Mouse (Mus musculus) MEL (cell line): ENCODE results near the gene Tmem238l. TPM values are rescaled to one million over a fixed set of nuclear protein-coding genes. Genes with fewer than 3 reads are reported as not detected.
A peak's percentile ranks its signal among the peaks of the same experiment; 100 is the strongest.

Experiments used
- DNase-seq: peaks from one replicate; pipeline ENCODE4 v3.0.0; 2011; ENCODE audit warnings: low read depth, low spot score
- H3K27ac ChIP-seq: 2 replicates; pipeline ENCODE4 v1.5.1; 2012; ENCODE audit warnings: low read depth, mild to moderate bottlenecking, control low read depth, low read length, moderate library complexity; ENCODE audit not compliant: control insufficient read depth
- H3K27me3 ChIP-seq, 2 experiments: fragments of 150-350 bp in 1 of 2; sonication (generic) in 1 of 2; 2 replicates each; pipeline ENCODE4 v1.6.1; 2012; ENCODE audit warnings: low read length in 2 of 2, mild to moderate bottlenecking in 2 of 2, improper control_type of control experiment in 1 of 2, moderate library complexity in 1 of 2; ENCODE audit not compliant: insufficient read depth in 2 of 2, control insufficient read depth in 1 of 2
- H3K36me3 ChIP-seq, 2 experiments: 2 replicates each; pipeline ENCODE4 v1.6.1; 2012 to 2014; ENCODE audit warnings: low read length in 2 of 2, improper control_type of control experiment in 1 of 2, inconsistent platforms in 1 of 2, mild to moderate bottlenecking in 1 of 2; ENCODE audit not compliant: insufficient read depth in 2 of 2, control insufficient read depth in 1 of 2
- H3K4me1 ChIP-seq, 2 experiments: fragments of 150-350 bp in 1 of 2; sonication (generic) in 1 of 2; 2 replicates each; pipeline ENCODE4 v1.6.1; 2012; ENCODE audit warnings: low read length in 2 of 2, improper control_type of control experiment in 1 of 2, mild to moderate bottlenecking in 1 of 2; ENCODE audit not compliant: insufficient read depth in 2 of 2, control insufficient read depth in 1 of 2
- H3K4me3 ChIP-seq, 2 experiments: fragments of 150-350 bp in 1 of 2; sonication (generic) in 1 of 2; 2 replicates each; pipeline ENCODE4 v1.5.1; 2012; ENCODE audit warnings: low read depth in 2 of 2, low read length in 2 of 2, mild to moderate bottlenecking in 2 of 2, moderate library complexity in 2 of 2, control low read depth in 1 of 2, improper control_type of control experiment in 1 of 2; ENCODE audit not compliant: control insufficient read depth in 1 of 2, insufficient read depth in 1 of 2
- H3K79me2 ChIP-seq: 2 replicates; pipeline ENCODE4 v1.6.1; 2012; ENCODE audit warnings: mild to moderate bottlenecking, low read length, moderate library complexity; ENCODE audit not compliant: control insufficient read depth, poor library complexity, insufficient read depth
- H3K9ac ChIP-seq: 2 replicates; pipeline ENCODE4 v1.6.1; 2012; ENCODE audit warnings: low read depth, mild to moderate bottlenecking, control low read depth, low read length, moderate library complexity; ENCODE audit not compliant: control insufficient read depth, poor library complexity, severe bottlenecking
- H3K9me3 ChIP-seq: fragments of 150-350 bp; sonication (generic); replicated peaks from 2 replicates; pipeline ENCODE4 v1.6.1; 2012; ENCODE audit warnings: mild to moderate bottlenecking, low read length, improper control_type of control experiment, moderate library complexity; ENCODE audit not compliant: insufficient read depth
- BHLHE40 ChIP-seq: IDR thresholded peaks from 2 replicates; pipeline ENCODE4 v1.6.1; 2012; ENCODE audit warnings: low read depth, mild to moderate bottlenecking, inconsistent platforms, low read length, improper control_type of control experiment, borderline replicate concordance
- CHD2 ChIP-seq: IDR thresholded peaks from 2 replicates; pipeline ENCODE4 v1.6.1; 2011; ENCODE audit warnings: low read length, improper control_type of control experiment
- CTCF ChIP-seq, 3 experiments: IDR thresholded peaks in 2 of 3; conservative IDR thresholded peaks in 1 of 3; 2 replicates each; pipeline ENCODE4 v1.5.1; 2011 to 2012; ENCODE audit warnings: low read length in 3 of 3, low read depth in 2 of 3, mild to moderate bottlenecking in 2 of 3, improper control_type of control experiment in 1 of 3, inconsistent platforms in 1 of 3, mixed read lengths in 1 of 3, moderate library complexity in 1 of 3; ENCODE audit not compliant: control insufficient read depth in 1 of 3, insufficient read depth in 1 of 3, poor library complexity in 1 of 3, severe bottlenecking in 1 of 3
- ELF1 ChIP-seq: IDR thresholded peaks from 2 replicates; pipeline ENCODE4 v1.6.1; 2014; ENCODE audit warnings: low read depth, mild to moderate bottlenecking, inconsistent platforms, low read length, improper control_type of control experiment, moderate library complexity
- EP300 ChIP-seq, 2 experiments: IDR thresholded peaks; 2 replicates each; pipeline ENCODE4 v1.6.1; 2011; ENCODE audit warnings: improper control_type of control experiment in 2 of 2, low read length in 2 of 2, low read depth in 1 of 2, mild to moderate bottlenecking in 1 of 2
- ETS1 ChIP-seq: IDR thresholded peaks from 2 replicates; pipeline ENCODE4 v1.6.1; 2012; ENCODE audit warnings: low read depth, mild to moderate bottlenecking, inconsistent platforms, low read length, improper control_type of control experiment, moderate library complexity
- GATA1 ChIP-seq: IDR thresholded peaks from 2 replicates; pipeline ENCODE4 v1.6.1; 2011; ENCODE audit warnings: low read depth, low read length, improper control_type of control experiment
- JUND ChIP-seq: IDR thresholded peaks from 2 replicates; pipeline ENCODE4 v1.6.1; 2011; ENCODE audit warnings: low read depth, mild to moderate bottlenecking, improper control_type of control experiment, low read length
- MEF2A ChIP-seq: IDR thresholded peaks from 2 replicates; pipeline ENCODE4 v1.6.1; 2014; ENCODE audit warnings: low read depth, mild to moderate bottlenecking, inconsistent platforms, low read length, improper control_type of control experiment; ENCODE audit not compliant: poor library complexity, insufficient replicate concordance, severe bottlenecking; ENCODE audit errors: extremely low read depth
- MXI1 ChIP-seq: IDR thresholded peaks from 2 replicates; pipeline ENCODE4 v1.6.1; 2011; ENCODE audit warnings: mild to moderate bottlenecking, low read depth, low read length, improper control_type of control experiment
- MYB ChIP-seq: IDR thresholded peaks from 2 replicates; pipeline ENCODE4 v1.6.1; 2011; ENCODE audit warnings: mild to moderate bottlenecking, low read depth, low read length, improper control_type of control experiment
- MYC ChIP-seq: IDR thresholded peaks from 2 replicates; pipeline ENCODE4 v1.6.1; 2011; ENCODE audit warnings: low read depth, mild to moderate bottlenecking, low read length, improper control_type of control experiment, moderate library complexity
- POLR2A ChIP-seq, 2 experiments: IDR thresholded peaks; 2 replicates each; pipeline ENCODE4 v1.6.1; 2011 to 2012; ENCODE audit warnings: low read length in 2 of 2, mild to moderate bottlenecking in 2 of 2, control low read depth in 1 of 2, improper control_type of control experiment in 1 of 2, low read depth in 1 of 2, moderate library complexity in 1 of 2; ENCODE audit not compliant: control insufficient read depth in 1 of 2, insufficient read depth in 1 of 2, poor library complexity in 1 of 2
- POLR2AphosphoS5 ChIP-seq: IDR thresholded peaks from 2 replicates; pipeline ENCODE4 v1.6.1; 2012; ENCODE audit warnings: low read depth, borderline replicate concordance, mild to moderate bottlenecking, inconsistent platforms, low read length, moderate library complexity, mixed read lengths
- RAD21 ChIP-seq: IDR thresholded peaks from 2 replicates; pipeline ENCODE4 v1.6.1; 2011; ENCODE audit warnings: mild to moderate bottlenecking, low read depth, low read length, improper control_type of control experiment
- SMC3 ChIP-seq: IDR thresholded peaks from 2 replicates; pipeline ENCODE4 v1.6.1; 2011; ENCODE audit warnings: low read depth, low read length, improper control_type of control experiment
- TCF12 ChIP-seq: IDR thresholded peaks from 2 replicates; pipeline ENCODE4 v1.6.1; 2014; ENCODE audit warnings: low read depth, mild to moderate bottlenecking, inconsistent platforms, low read length, improper control_type of control experiment, moderate library complexity
- ZMIZ1 ChIP-seq: IDR thresholded peaks from 2 replicates; pipeline ENCODE4 v1.6.1; 2012; ENCODE audit warnings: low read depth, mild to moderate bottlenecking, inconsistent platforms, low read length, improper control_type of control experiment, moderate library complexity
- polyA plus RNA-seq, 2 experiments: library from polyadenylated mRNA; stranded (reverse) in 1 of 2; unstranded in 1 of 2; fragments of >175 nt in 1 of 2; fragments of >200 nt in 1 of 2; gene quantifications; 2 replicates each; pipeline versions ENCODE4 v1.2.1 to v1.2.4; 2012; ENCODE audit warnings: low replicate concordance in 2 of 2, low read depth in 1 of 2; ENCODE audit not compliant: insufficient read length in 2 of 2, insufficient read depth in 1 of 2, missing spikeins in 1 of 2
- total RNA-seq: library from RNA; depleted of rRNA; stranded (reverse); fragments of 300-350 nt; gene quantifications from 2 replicates; pipeline ENCODE4 v1.2.3, GENCODE M21; 2012

The Tmem238l gene
- total and polyA plus RNA-seq, 3 experiments = not detected

- peak; percentile 26 for DNase-seq
- peaks cover 0 to 4% of the 10 kb centered on the region in 2 experiments; a peak in 1 of 4 replicates for H3K4me1 ChIP-seq
- no peak overlapping the region for H3K9ac ChIP-seq
- H3K27me3 ChIP-seq = peaks cover 2 to 8% of the 10 kb centered on the region in 2 experiments; a peak in 3 of 4 replicates
- no peaks in the 10 kb centered on the region for H3K9me3 ChIP-seq
- TF ChIP-seq GATA1 (no peak), ZMIZ1 (no peak), EP300 (IDR thresholded peaks at IDR 0.05; ENCODE audit: low read depth in 1 of 2, low read length in 2 of 2) (no peak), ETS1 (no peak), MEF2A (no peak), ELF1 (no peak), MXI1 (no peak), JUND (no peak), CHD2 (no peak), POLR2AphosphoS5 (no peak), MYB (no peak), CTCF (IDR thresholded peaks at IDR 0.05 in 2 of 3, conservative IDR thresholded peaks at IDR 0.05 in 1 of 3; ENCODE audit: control insufficient read depth in 1 of 3, insufficient read depth in 1 of 3, low read depth in 2 of 3, low read length in 3 of 3, poor library complexity in 1 of 3, severe bottlenecking in 1 of 3) (no peak), RAD21 (no peak), MYC (no peak), TCF12 (no peak), BHLHE40 (no peak)
- TF ChIP-seq, all 39 proteins: peak for 0
- Histone ChIP-seq H3K36me3 (peaks cover 0 to 3% of the 10 kb centered on the region in 2 experiments; a peak in 1 of 4 replicates), H3K79me2 (no peaks in the 10 kb centered on the region), H3K27ac (no peak overlapping the region), H3K4me3 (no peak overlapping the region)
Observed at GRCm38 (mm10) chr11:66981336-66982115, 25.1 kb downstream of the Tmem238l start.

GRCm38 (mm10) chr11:66982794-66983193, 26.4 kb downstream of the Tmem238l start:
- TF ChIP-seq POLR2AphosphoS5 = no peak
- TF ChIP-seq POLR2A (IDR thresholded peaks at IDR 0.05; ENCODE audit: control insufficient read depth in 1 of 2, insufficient read depth in 1 of 2, low read depth in 1 of 2, low read length in 2 of 2, poor library complexity in 1 of 2) = no peak
- no peak for TF ChIP-seq SMC3
- TF ChIP-seq CTCF (IDR thresholded peaks at IDR 0.05 in 2 of 3, conservative IDR thresholded peaks at IDR 0.05 in 1 of 3; ENCODE audit: control insufficient read depth in 1 of 3, insufficient read depth in 1 of 3, low read depth in 2 of 3, low read length in 3 of 3, poor library complexity in 1 of 3, severe bottlenecking in 1 of 3) = 0 out of 6 replicates have a peak, but pooled peaks of 1 of the 3 experiments have one; percentile 0
- Histone ChIP-seq H3K9ac (no peak overlapping the region), H3K79me2 (no peaks in the 10 kb centered on the region), H3K27me3 (peaks cover 2 to 8% of the 10 kb centered on the region in 2 experiments; a peak in 3 of 4 replicates), H3K36me3 (peaks cover 0 to 3% of the 10 kb centered on the region in 2 experiments; a peak in 1 of 4 replicates), H3K4me3 (no peak overlapping the region), H3K4me1 (peaks cover 0 to 4% of the 10 kb centered on the region in 2 experiments; a peak in 1 of 4 replicates), H3K9me3 (no peaks in the 10 kb centered on the region), H3K27ac (no peak overlapping the region)
- no peak for DNase-seq
